Mouse (Mus musculus) neural tube, embryonic 11.5 days (tissue): Measurements from ENCODE around the gene Nfic. TPM values are rescaled to one million over a fixed set of nuclear protein-coding genes. Genes with fewer than 3 reads are reported as not detected.

Experiments
- ATAC-seq: fragments of 200-750 bp; cut with Nextera tagmentation; 2 replicates; pipeline ENCODE4 v1.8.0; 2017; ENCODE audit warnings: moderate number of reproducible peaks, mild to moderate bottlenecking, moderate TSS enrichment, moderate library complexity; ENCODE audit not compliant: insufficient read depth, low FRiP score, low TSS enrichment
- DNase-seq: peaks from one replicate; pipeline ENCODE4 v3.0.0-alpha.2; 2015; ENCODE audit warnings: low spot score
- H3K27ac ChIP-seq: fragments of 300-500 bp; sonication (generic); 2 replicates; pipeline ENCODE4 v1.5.1; 2014; ENCODE audit warnings: low read depth, mild to moderate bottlenecking, low read length
- H3K27me3 ChIP-seq: fragments of 300-500 bp; sonication (generic); 2 replicates; pipeline ENCODE4 v1.6.1; 2014; ENCODE audit warnings: mild to moderate bottlenecking, low read length, mixed read lengths; ENCODE audit not compliant: control insufficient read depth, insufficient read depth
- H3K36me3 ChIP-seq: fragments of 300-500 bp; sonication (generic); 2 replicates; pipeline ENCODE4 v1.6.1; 2014; ENCODE audit warnings: mild to moderate bottlenecking, low read length, moderate library complexity, mixed read lengths; ENCODE audit not compliant: control insufficient read depth, insufficient read depth
- H3K4me1 ChIP-seq: fragments of 300-500 bp; sonication (generic); 2 replicates; pipeline ENCODE4 v1.6.1; 2014; ENCODE audit warnings: low read length, mixed read lengths; ENCODE audit not compliant: control insufficient read depth, insufficient read depth
- H3K4me2 ChIP-seq: fragments of 300-500 bp; sonication (generic); 2 replicates; pipeline ENCODE4 v1.6.1; 2014; ENCODE audit warnings: low read depth, mild to moderate bottlenecking, moderate library complexity
- H3K4me3 ChIP-seq: fragments of 300-500 bp; sonication (generic); 2 replicates; pipeline ENCODE4 v1.5.1; 2014; ENCODE audit warnings: low read depth, low read length
- H3K9ac ChIP-seq: fragments of 300-500 bp; sonication (generic); 2 replicates; pipeline ENCODE4 v1.6.1; 2014; ENCODE audit warnings: mild to moderate bottlenecking, low read length
- H3K9me3 ChIP-seq: fragments of 300-500 bp; sonication (generic); 2 replicates; pipeline ENCODE4 v1.6.1; 2016; ENCODE audit warnings: low read length; ENCODE audit not compliant: control insufficient read depth
- WGBS: fragments of 180-500 bp; shearing (Covaris S2); extraction: QIAGEN DNeasy Blood & Tissue Kit; methylation state at CpG from one replicate; pipeline ENCODE4 v1.1.7; 2014; 5-methylcytosine and 5-hydroxymethylcytosine counted together
- polyA plus RNA-seq: library from polyadenylated mRNA; unstranded; fragments of >200 nt; fragmentation: Nextera tagmentation; extraction: Ambion mirVana; gene quantifications from 2 replicates; pipeline ENCODE4 v1.2.1, GENCODE M21; 2014

Gene Nfic
- polyA plus RNA-seq, 1 experiment from 2014 or later: 16.8 TPM

- H3K4me2 ChIP-seq: no peak overlapping the region
- H3K27ac ChIP-seq: no peak overlapping the region
- no peaks in the 10 kb centered on the region for H3K36me3 ChIP-seq
- H3K4me3 ChIP-seq: no peak overlapping the region
- H3K9ac ChIP-seq: no peak overlapping the region
- ATAC-seq (no peak), DNase-seq (no peak)
- WGBS: 86% methylated on average over 6 of the region's 6 CpGs
- H3K27me3 ChIP-seq: peaks cover 76% of the 10 kb centered on the region
- no peaks in the 10 kb centered on the region for H3K4me1 ChIP-seq
- no peaks in the 10 kb centered on the region for H3K9me3 ChIP-seq
Measured at GRCm38 (mm10) chr10:81458267-81458666, 2.8 kb upstream of the Nfic start.

- ATAC-seq: no peak
- Histone ChIP-seq H3K4me1 (no peaks in the 10 kb centered on the region), H3K9me3 (no peaks in the 10 kb centered on the region), H3K4me2 (no peak overlapping the region), H3K9ac (no peak overlapping the region), H3K36me3 (no peaks in the 10 kb centered on the region), H3K27ac (no peak overlapping the region), H3K27me3 (peaks cover 76% of the 10 kb centered on the region), H3K4me3 (no peak overlapping the region)
- WGBS: 91% methylated on average over 8 of the region's 8 CpGs
- DNase-seq: no peak
Measured at GRCm38 (mm10) chr10:81457624-81458023, 2.2 kb upstream of the Nfic start.

GRCm38 (mm10) chr10:81456983-81457563 is 1.6 kb upstream of the Nfic start:
- H3K4me3 ChIP-seq: no peak overlapping the region
- no peaks in the 10 kb centered on the region for H3K4me1 ChIP-seq
- WGBS: 40% methylated on average over 12 of the region's 12 CpGs
- H3K9ac ChIP-seq: no peak overlapping the region
- no peaks in the 10 kb centered on the region for H3K9me3 ChIP-seq
- DNase-seq (no peak), ATAC-seq (no peak)
- no peaks in the 10 kb centered on the region for H3K36me3 ChIP-seq
- H3K27me3 ChIP-seq: peaks cover 76% of the 10 kb centered on the region
- H3K27ac ChIP-seq: no peak overlapping the region
- no peak overlapping the region for H3K4me2 ChIP-seq

- Histone ChIP-seq H3K4me2 (no peak overlapping the region), H3K27me3 (peaks cover 63% of the 10 kb centered on the region), H3K9ac (no peak overlapping the region), H3K27ac (no peak overlapping the region), H3K4me1 (no peaks in the 10 kb centered on the region), H3K9me3 (no peaks in the 10 kb centered on the region), H3K4me3 (no peak overlapping the region), H3K36me3 (no peaks in the 10 kb centered on the region)
- 70% methylated on average over 2 of the region's 2 CpGs for WGBS
- no peak for DNase-seq
- no peak for ATAC-seq
Measured at GRCm38 (mm10) chr10:81454106-81454505, 1.3 kb downstream of the Nfic start.

- H3K27ac ChIP-seq: no peak overlapping the region
- H3K4me3 ChIP-seq: no peak overlapping the region
- H3K9ac ChIP-seq: no peak overlapping the region
- H3K4me2 ChIP-seq: no peak overlapping the region
- no peaks in the 10 kb centered on the region for H3K4me1 ChIP-seq
- ATAC-seq (no peak), DNase-seq (no peak)
- WGBS: 3% methylated on average over 14 of the region's 14 CpGs
- H3K9me3 ChIP-seq: no peaks in the 10 kb centered on the region
- H3K27me3 ChIP-seq: peaks cover 59% of the 10 kb centered on the region
- no peaks in the 10 kb centered on the region for H3K36me3 ChIP-seq
Measured at GRCm38 (mm10) chr10:81452947-81453288, 2.5 kb downstream of the Nfic start.

GRCm38 (mm10) chr10:81452237-81452946 is 3.0 kb downstream of the Nfic start:
- H3K4me2 ChIP-seq: no peak overlapping the region
- no peaks in the 10 kb centered on the region for H3K36me3 ChIP-seq
- 11% methylated on average over 36 of the region's 36 CpGs for WGBS
- H3K27ac ChIP-seq: no peak overlapping the region
- H3K4me1 ChIP-seq: no peaks in the 10 kb centered on the region
- H3K4me3 ChIP-seq: no peak overlapping the region
- ATAC-seq (no peak), DNase-seq (no peak)
- H3K9ac ChIP-seq: no peak overlapping the region
- H3K27me3 ChIP-seq: peaks cover 54% of the 10 kb centered on the region
- H3K9me3 ChIP-seq: no peaks in the 10 kb centered on the region

GRCm38 (mm10) chr10:81451365-81451745 is 4.1 kb downstream of the Nfic start:
- H3K9ac ChIP-seq: no peak overlapping the region
- no peaks in the 10 kb centered on the region for H3K36me3 ChIP-seq
- no peaks in the 10 kb centered on the region for H3K4me1 ChIP-seq
- no peak overlapping the region for H3K4me3 ChIP-seq
- H3K9me3 ChIP-seq: no peaks in the 10 kb centered on the region
- no peak overlapping the region for H3K4me2 ChIP-seq
- no peak for ATAC-seq
- no peak for DNase-seq
- 63% methylated on average over 6 of the region's 6 CpGs for WGBS
- peaks cover 52% of the 10 kb centered on the region for H3K27me3 ChIP-seq
- no peak overlapping the region for H3K27ac ChIP-seq

- no peak overlapping the region for H3K9ac ChIP-seq
- 65% methylated on average over 9 of the region's 9 CpGs for WGBS
- no peaks in the 10 kb centered on the region for H3K36me3 ChIP-seq
- no peak overlapping the region for H3K27ac ChIP-seq
- H3K4me1 ChIP-seq: no peaks in the 10 kb centered on the region
- ATAC-seq (no peak), DNase-seq (no peak)
- no peak overlapping the region for H3K4me2 ChIP-seq
- H3K4me3 ChIP-seq: no peak overlapping the region
- no peaks in the 10 kb centered on the region for H3K9me3 ChIP-seq
- peaks cover 50% of the 10 kb centered on the region for H3K27me3 ChIP-seq
Measured at GRCm38 (mm10) chr10:81450641-81451364, 4.6 kb downstream of the Nfic start.

GRCm38 (mm10) chr10:81450140-81450539 is 5.3 kb downstream of the Nfic start:
- 2% methylated on average over 7 of the region's 7 CpGs for WGBS
- H3K4me2 ChIP-seq: no peak overlapping the region
- no peak overlapping the region for H3K4me3 ChIP-seq
- no peak overlapping the region for H3K27ac ChIP-seq
- no peaks in the 10 kb centered on the region for H3K36me3 ChIP-seq
- peaks cover 45% of the 10 kb centered on the region for H3K27me3 ChIP-seq
- H3K4me1 ChIP-seq: no peaks in the 10 kb centered on the region
- ATAC-seq (peak; percentile 58; the same call in 1 of the 2 replicates), DNase-seq (peak; percentile 81)
- no peak overlapping the region for H3K9ac ChIP-seq
- no peaks in the 10 kb centered on the region for H3K9me3 ChIP-seq
